Mouse (Mus musculus) embryonic fibroblast, embryonic 13.5 days (primary cell): Measurements from ENCODE around the gene Lat2.

Experiments
- CTCF ChIP-seq: IDR thresholded peaks from 2 replicates; pipeline ENCODE4 v1.5.1; 2011; ENCODE audit warnings: mild to moderate bottlenecking, control low read depth, low read length, moderate library complexity, borderline replicate concordance; ENCODE audit not compliant: insufficient read depth
- POLR2A ChIP-seq: IDR thresholded peaks from 2 replicates; pipeline ENCODE4 v1.6.1; 2011; ENCODE audit warnings: low read depth, mild to moderate bottlenecking, control low read depth, low read length, moderate library complexity

GRCm38 (mm10) chr5:134644121-134644520 is 29.3 kb upstream of the Lat2 start:
- TF ChIP-seq CTCF = no peak
- TF ChIP-seq POLR2A = no peak
